ENCODE assay signal across 8 mouse cellular contexts in the genomic region with DNA sequence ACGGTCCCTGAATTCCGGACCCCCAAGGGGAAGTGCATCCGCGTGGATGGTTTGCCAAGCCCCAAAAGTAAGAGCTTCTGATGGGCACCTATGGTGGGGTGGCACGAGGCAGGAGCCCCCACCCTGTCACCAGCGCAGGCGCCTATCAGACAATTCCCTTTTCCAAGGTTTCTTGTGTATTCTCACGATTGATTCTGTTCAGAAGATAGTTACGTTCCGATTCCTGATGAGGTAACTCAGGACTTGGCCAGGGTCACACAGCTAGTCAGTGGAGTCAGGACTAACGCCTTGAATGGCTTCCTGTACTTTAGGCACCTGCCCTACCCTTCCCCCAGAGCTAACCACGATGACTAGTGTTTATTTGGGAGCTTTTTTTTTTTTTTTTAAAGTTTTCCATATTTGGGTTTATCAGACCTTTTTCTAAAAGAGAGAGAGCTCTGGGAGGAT. TPM values are rescaled to one million over a fixed set of nuclear protein-coding genes. Genes with fewer than 3 reads are reported as not detected.
A peak's percentile ranks its signal among the peaks of the same experiment; 100 is the strongest.
DNase-seq lines count a peak whose midpoint lies in the region; ATAC-seq lines count a peak whose summit lies in the region.

No protein-coding gene starts in this region.

- H3K36me3 ChIP-seq in heart, embryonic 13.5 days, result no peaks in the 10 kb centered on the region; the same call in 1 of the 2 replicates
- no peaks in the 10 kb centered on the region for H3K36me3 ChIP-seq in embryonic facial prominence, embryonic 13.5 days
- peaks cover 87% of the 10 kb centered on the region for H3K36me3 ChIP-seq in liver, embryonic 15.5 days (replicated peaks)

- H3K27ac ChIP-seq in heart, embryonic 13.5 days (replicated peaks), result peak overlapping the region; percentile 72
- peak overlapping the region; percentile 51; the same call in 1 of the 2 replicates for H3K27ac ChIP-seq in embryonic facial prominence, embryonic 13.5 days
- peak overlapping the region; percentile 99 for H3K27ac ChIP-seq in liver, embryonic 15.5 days (replicated peaks)

- H3K4me2 ChIP-seq in heart, embryonic 13.5 days, result peak overlapping the region; percentile 71
- H3K4me2 ChIP-seq in embryonic facial prominence, embryonic 13.5 days, result no peak overlapping the region
- H3K4me2 ChIP-seq in liver, embryonic 15.5 days, result peak overlapping the region; percentile 85

- no peak overlapping the region for H3K4me3 ChIP-seq in heart, embryonic 13.5 days
- H3K4me3 ChIP-seq in embryonic facial prominence, embryonic 13.5 days, result no peak overlapping the region
- peak overlapping the region; percentile 93 for H3K4me3 ChIP-seq in liver, embryonic 15.5 days (replicated peaks)

- no peak for ATAC-seq in heart, embryonic 13.5 days (ENCODE audit: extremely low read depth, insufficient number of reproducible peaks, low FRiP score, low TSS enrichment)
- ATAC-seq in embryonic facial prominence, embryonic 13.5 days (ENCODE audit: insufficient number of reproducible peaks, insufficient read depth, low FRiP score, low TSS enrichment, low read depth), result no peak
- no peak for ATAC-seq in liver, embryonic 15.5 days (ENCODE audit: insufficient read depth)

- intact Hi-C loops in heart, postnatal 36 days (cut with DNase I), result no loop called here

- no peaks in the 10 kb centered on the region for H3K9me3 ChIP-seq in heart, embryonic 13.5 days
- no peaks in the 10 kb centered on the region for H3K9me3 ChIP-seq in embryonic facial prominence, embryonic 13.5 days
- no peaks in the 10 kb centered on the region for H3K9me3 ChIP-seq in liver, embryonic 15.5 days (replicated peaks)

- H3K27me3 ChIP-seq in heart, embryonic 13.5 days (replicated peaks), result no peaks in the 10 kb centered on the region
- H3K27me3 ChIP-seq in embryonic facial prominence, embryonic 13.5 days, result no peaks in the 10 kb centered on the region
- H3K27me3 ChIP-seq in liver, embryonic 15.5 days, result no peaks in the 10 kb centered on the region

- peak overlapping the region; percentile 63 for H3K9ac ChIP-seq in heart, embryonic 13.5 days
- no peak overlapping the region for H3K9ac ChIP-seq in embryonic facial prominence, embryonic 13.5 days
- H3K9ac ChIP-seq in liver, embryonic 15.5 days, result peak overlapping the region; percentile 98

- peaks cover 82% of the 10 kb centered on the region for H3K4me1 ChIP-seq in heart, embryonic 13.5 days
- H3K4me1 ChIP-seq in embryonic facial prominence, embryonic 13.5 days, result peaks cover 70% of the 10 kb centered on the region
- H3K4me1 ChIP-seq in liver, embryonic 15.5 days (replicated peaks), result peaks cover 96% of the 10 kb centered on the region

- no peak for DNase-seq in heart, postnatal 36 days
- DNase-seq in A20 (ENCODE audit: low read depth, low spot score) (peak; percentile 76), MN1 (ENCODE audit: low spot score) (no peak)
- DNase-seq in cerebellum, adult 8-10 months, result no peak
- no peak for DNase-seq in kidney, adult 9 months

- 71% methylated on average over 12 of the region's 12 CpGs for WGBS in heart, embryonic 13.5 days
- WGBS in embryonic facial prominence, embryonic 13.5 days, result 82% methylated on average over 12 of the region's 12 CpGs
- 22% methylated on average over 12 of the region's 12 CpGs for WGBS in liver, embryonic 15.5 days (ENCODE audit: insufficient replicate concordance)

RNA-seq across cellular contexts. Expression of gene E2f2, which starts 6.3 kb away (rescaled TPM):
- polyA plus RNA-seq in heart, embryonic 13.5 days (2015; fragmentation: Nextera tagmentation; extraction: Ambion mirVana), result 6.2 and 6.6 TPM in 2 replicates
- 1 to 10 TPM; 1.4 to 2.1 TPM for total RNA-seq in heart, postnatal 36 days (2021)
- polyA plus RNA-seq in embryonic facial prominence, embryonic 13.5 days (2015; fragmentation: Nextera tagmentation; extraction: Ambion mirVana), result 6.4 and 7.1 TPM in 2 replicates
- 85.3 and 95.6 TPM in 2 replicates for polyA plus RNA-seq in liver, embryonic 15.5 days (2015; fragmentation: Nextera tagmentation; extraction: Ambion mirVana)

RNA-seq across cellular contexts. Expression of gene Asap3, which starts 27.7 kb away (rescaled TPM):
- polyA plus RNA-seq in heart, embryonic 13.5 days (2015; fragmentation: Nextera tagmentation; extraction: Ambion mirVana), result 2.6 and 3.4 TPM in 2 replicates
- total RNA-seq in heart, postnatal 36 days (2021), result 10 to 100 TPM in 1 of 2 experiments, 1 to 10 TPM in 1; 9.4 to 11.7 TPM
- 10.9 and 11.6 TPM in 2 replicates for polyA plus RNA-seq in embryonic facial prominence, embryonic 13.5 days (2015; fragmentation: Nextera tagmentation; extraction: Ambion mirVana)
- polyA plus RNA-seq in liver, embryonic 15.5 days (2015; fragmentation: Nextera tagmentation; extraction: Ambion mirVana), result 2.5 and 3.0 TPM in 2 replicates

RNA-seq across cellular contexts. Expression of gene Id3, which starts 35.2 kb away (rescaled TPM):
- polyA plus RNA-seq in heart, embryonic 13.5 days (2015; fragmentation: Nextera tagmentation; extraction: Ambion mirVana), result 288 and 305 TPM in 2 replicates
- 10 to 100 TPM; 58.1 to 63.9 TPM for total RNA-seq in heart, postnatal 36 days (2021)
- 540 and 613 TPM in 2 replicates for polyA plus RNA-seq in embryonic facial prominence, embryonic 13.5 days (2015; fragmentation: Nextera tagmentation; extraction: Ambion mirVana)
- 41.3 and 42.6 TPM in 2 replicates for polyA plus RNA-seq in liver, embryonic 15.5 days (2015; fragmentation: Nextera tagmentation; extraction: Ambion mirVana)

Comparison
In these comparisons a context has a peak if more than half of its experiments do, and no peak if none do; other contexts are left out.
1. RNA of gene E2f2, which starts 6.3 kb away (polyA plus RNA-seq): 85.3 to 95.6 TPM in liver, embryonic 15.5 days; 6.4 to 7.1 TPM in embryonic facial prominence, embryonic 13.5 days and 6.2 to 6.6 TPM in heart, embryonic 13.5 days; every median in the first group is over 10 times any median in the second.
2. Peak in every context shown above with its lines, with median percentiles within 50 percentile points of each other: H3K27ac ChIP-seq.